Mouse (Mus musculus) embryonic stem cell, embryonic (primary cell): Measurements from ENCODE around the gene Gskip.

Experiments
- CTCF ChIA-PET, 4 experiments: fragments of 300-600 bp in 2 of 4; fragments of 350-600 bp in 2 of 4; sonication (Branson Sonifier 250); formaldehyde crosslinking; loops; one replicate each; lab custom pipeline; 2022; ENCODE audit warnings: inconsistent platforms in 2 of 4; lab: Charles Lee
- POLR2A ChIA-PET, 4 experiments: fragments of 300-600 bp in 2 of 4; fragments of 350-600 bp in 2 of 4; sonication (Branson Sonifier 250); formaldehyde crosslinking; loops; one replicate each; lab custom pipeline; 2022; ENCODE audit warnings: antibody characterized with exemption in 4 of 4, inconsistent platforms in 1 of 4; lab: Charles Lee

Gskip gene

DNA sequence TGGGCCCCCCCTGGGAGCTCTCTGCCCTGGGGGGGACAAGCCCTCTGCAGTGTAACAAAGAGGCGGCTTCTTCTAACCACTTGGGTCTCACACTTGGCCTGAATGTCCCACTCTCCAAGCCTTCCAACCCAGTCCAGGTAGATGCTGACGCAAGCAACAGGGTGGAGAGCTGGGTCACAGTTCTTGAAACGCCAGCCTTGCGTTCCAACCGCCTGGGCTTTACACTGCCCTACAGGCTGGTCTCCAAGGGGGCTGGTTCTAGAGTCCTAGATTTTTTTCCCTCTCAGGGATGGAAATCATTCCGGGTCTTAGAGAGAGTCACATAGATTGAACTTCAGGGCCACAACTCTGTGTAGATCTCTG lies 51.2 kb downstream of the Gskip start:
- ChIA-PET CTCF (interaction anchor here in 2 of 4 experiments (0.6 to 0.7 kb wide), 2 partner anchors 422 to 681 kb away, joined by 3 to 4 read pairs; no protein-coding TSS in a partner anchor), POLR2A (interaction anchor here in 3 of 4 experiments (0.7 to 2.0 kb wide), 19 partner anchors 9 to 181 kb away, joined by 3 to 11 read pairs (median 4); no protein-coding TSS in a partner anchor)

DNA sequence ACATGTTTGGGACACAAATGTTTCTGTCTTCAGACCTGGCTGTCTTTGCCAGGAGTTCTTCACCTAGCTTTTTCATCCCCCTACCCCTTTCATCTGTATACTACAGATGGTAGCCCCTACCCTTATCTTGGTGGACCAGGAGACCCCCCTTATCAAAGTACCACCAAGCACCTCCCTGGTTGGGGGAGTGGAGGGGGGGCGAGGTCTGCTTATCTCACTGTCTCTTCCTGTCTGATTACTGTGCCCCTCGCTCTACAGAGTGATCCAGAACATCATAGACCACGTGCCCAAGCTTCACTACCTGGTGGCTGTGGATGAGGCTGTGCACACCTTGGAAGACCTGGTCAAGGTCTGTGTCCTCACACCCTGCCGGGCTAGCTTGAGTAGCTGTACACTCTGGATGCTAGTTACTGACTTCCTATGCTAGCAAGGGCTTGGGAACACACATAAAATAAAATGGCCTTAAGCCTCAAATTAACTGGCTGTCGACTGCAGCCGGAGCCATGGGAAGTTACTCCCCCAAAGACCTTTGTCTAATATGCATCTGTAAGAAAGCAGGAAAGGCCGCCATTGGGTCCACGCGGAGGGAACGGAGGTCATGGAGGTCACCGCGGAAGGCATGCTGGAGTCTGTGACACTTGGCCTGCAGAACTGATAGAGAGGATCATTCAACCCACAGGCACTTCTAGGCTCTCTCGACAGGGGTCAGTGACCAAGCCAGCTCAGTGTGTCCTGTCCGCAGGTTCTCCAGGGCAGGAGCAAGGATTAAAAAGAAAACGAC lies 53.9 kb downstream of the Gskip start:
- ChIA-PET CTCF (interaction anchor here in 1 of 4 experiments (0.6 to 0.9 kb wide), 4 partner anchors 11 to 241 kb away, joined by 3 to 9 read pairs (median 8); no protein-coding TSS in a partner anchor), POLR2A (interaction anchor here in 3 of 4 experiments (0.6 to 1.5 kb wide), 9 partner anchors 8 to 137 kb away, joined by 3 to 7 read pairs (median 5); no protein-coding TSS in a partner anchor)

DNA sequence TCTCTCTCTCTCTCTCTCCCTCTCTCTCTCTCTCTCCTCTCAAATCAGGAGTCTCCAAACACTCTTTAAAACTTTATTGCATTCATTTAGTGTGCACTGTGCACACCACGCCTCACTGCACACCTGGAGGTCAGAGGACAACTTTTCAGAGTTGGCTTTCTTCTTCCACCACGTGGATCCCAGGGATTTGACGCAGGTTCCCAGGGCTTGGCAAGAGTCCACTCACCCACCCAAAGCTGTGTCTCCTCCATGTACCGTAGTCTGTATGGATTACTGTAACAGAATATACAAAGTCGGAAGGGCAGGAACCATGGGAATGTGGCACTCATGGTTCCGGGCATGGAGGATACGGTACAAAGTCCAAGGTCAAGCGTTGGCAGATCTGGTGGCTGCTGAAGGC lies 55.0 kb downstream of the Gskip start:
- CTCF ChIA-PET: interaction anchor here in 2 of 4 experiments (0.6 to 1.0 kb wide), 3 partner anchors 11 to 207 kb away, joined by 4 to 9 read pairs (median 7); no protein-coding TSS in a partner anchor
- POLR2A ChIA-PET: interaction anchor here in 2 of 4 experiments (0.6 to 1.5 kb wide), 6 partner anchors 9 to 722 kb away, joined by 3 to 7 read pairs (median 4); no protein-coding TSS in a partner anchor

DNA sequence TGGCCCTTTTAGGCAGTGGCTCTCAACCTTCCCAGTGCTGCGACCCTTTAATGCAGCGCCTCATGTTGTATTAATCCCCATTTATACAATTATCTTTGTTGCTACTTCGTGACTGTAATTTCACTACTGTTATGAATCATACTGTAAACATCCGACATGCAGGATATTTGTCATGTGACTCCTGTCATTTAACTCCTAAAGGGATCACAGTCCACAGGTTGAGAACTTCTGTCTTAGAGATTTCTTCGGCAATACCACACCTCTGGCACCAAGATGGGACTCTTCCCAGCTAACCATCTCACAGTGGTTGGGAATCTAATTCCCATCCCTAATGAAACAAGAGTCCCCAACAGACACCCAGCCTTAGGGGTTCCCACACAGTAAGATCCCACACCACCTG lies 63.5 kb downstream of the Gskip start:
- ChIA-PET CTCF (interaction anchor here (0.6 to 1.8 kb wide), 6 partner anchors 10 to 136 kb away, joined by 3 to 5 read pairs (median 4); no protein-coding TSS in a partner anchor), POLR2A (interaction anchor here in 3 of 4 experiments (0.7 to 2.8 kb wide), 17 partner anchors 8 to 817 kb away, joined by 3 to 24 read pairs (median 4); no protein-coding TSS in a partner anchor)
